In genomic region chr2:174599853-174600271, GRCm38 (mm10) we compare ENCODE assay signal across 8 mouse cellular contexts. TPM values are rescaled to one million over a fixed set of nuclear protein-coding genes. Genes with fewer than 3 reads are reported as not detected.
A peak's percentile ranks its signal among the peaks of the same experiment; 100 is the strongest.
DNase-seq lines count a peak whose midpoint lies in the region; ATAC-seq and TF ChIP-seq lines count a peak whose summit lies in the region.

No protein-coding gene starts in this region.

- H3K27ac ChIP-seq in lung, postnatal 0 days (ENCODE audit: low read length), result no peak overlapping the region
- H3K27ac ChIP-seq in kidney, embryonic 16.5 days (ENCODE audit: low read length), result peak overlapping the region; percentile 32; the same call in 1 of the 2 replicates
- no peak overlapping the region for H3K27ac ChIP-seq in midbrain, embryonic 14.5 days (replicated peaks; ENCODE audit: low read depth, low read length)

- WGBS in lung, postnatal 0 days, result 48% methylated on average over 9 of the region's 9 CpGs
- 71% methylated on average over 9 of the region's 9 CpGs for WGBS in kidney, embryonic 16.5 days
- WGBS in midbrain, embryonic 14.5 days, result 90% methylated on average over 9 of the region's 9 CpGs

- H3K9ac ChIP-seq in lung, postnatal 0 days (replicated peaks; ENCODE audit: low read depth), result no peak overlapping the region
- no peak overlapping the region for H3K9ac ChIP-seq in kidney, embryonic 16.5 days (replicated peaks; ENCODE audit: low read length)
- no peak overlapping the region for H3K9ac ChIP-seq in midbrain, embryonic 14.5 days (replicated peaks; ENCODE audit: low read length)

- H3K36me3 ChIP-seq in lung, postnatal 0 days (ENCODE audit: insufficient read depth, low read length), result no peaks in the 10 kb centered on the region
- no peaks in the 10 kb centered on the region for H3K36me3 ChIP-seq in kidney, embryonic 16.5 days (ENCODE audit: insufficient read depth, low read length)
- no peaks in the 10 kb centered on the region for H3K36me3 ChIP-seq in midbrain, embryonic 14.5 days (ENCODE audit: control insufficient read depth, insufficient read depth, low read length)

- no peak overlapping the region for H3K4me3 ChIP-seq in lung, postnatal 0 days (ENCODE audit: low read depth, low read length)
- H3K4me3 ChIP-seq in kidney, embryonic 16.5 days (ENCODE audit: low read length), result no peak overlapping the region
- no peak overlapping the region for H3K4me3 ChIP-seq in midbrain, embryonic 14.5 days (replicated peaks; ENCODE audit: low read depth, low read length)

- no peak overlapping the region for H3K4me2 ChIP-seq in lung, postnatal 0 days (replicated peaks; ENCODE audit: low read depth, low read length)
- H3K4me2 ChIP-seq in kidney, embryonic 16.5 days (replicated peaks; ENCODE audit: low read depth, low read length), result no peak overlapping the region
- no peak overlapping the region for H3K4me2 ChIP-seq in midbrain, embryonic 14.5 days (ENCODE audit: low read length)

- peaks cover 2% of the 10 kb centered on the region; the same call in 1 of the 2 replicates for H3K4me1 ChIP-seq in lung, postnatal 0 days (ENCODE audit: insufficient read depth, low read depth, low read length)
- H3K4me1 ChIP-seq in kidney, embryonic 16.5 days (ENCODE audit: insufficient read depth, low read length), result no peaks in the 10 kb centered on the region
- H3K4me1 ChIP-seq in midbrain, embryonic 14.5 days (ENCODE audit: control insufficient read depth, insufficient read depth, low read length), result no peaks in the 10 kb centered on the region

- peak; percentile 54 for ATAC-seq in lung, postnatal 0 days
- peak; percentile 85 for ATAC-seq in frontal cortex, adult (ENCODE audit: low TSS enrichment)
- ATAC-seq in kidney, embryonic 16.5 days (ENCODE audit: low FRiP score, low TSS enrichment), result peak; percentile 41; the same call in 1 of the 2 replicates
- no peak for ATAC-seq in erythroblast, adult 5-6 weeks (replicated peaks; ENCODE audit: low FRiP score, poor library complexity, severe bottlenecking)
- no peak for ATAC-seq in midbrain, embryonic 14.5 days (ENCODE audit: low FRiP score, low TSS enrichment)

- no peaks in the 10 kb centered on the region for H3K27me3 ChIP-seq in lung, postnatal 0 days (replicated peaks; ENCODE audit: insufficient read depth, low read length)
- H3K27me3 ChIP-seq in kidney, embryonic 16.5 days (ENCODE audit: insufficient read depth, low read length), result no peaks in the 10 kb centered on the region
- no peaks in the 10 kb centered on the region for H3K27me3 ChIP-seq in midbrain, embryonic 14.5 days (ENCODE audit: control insufficient read depth, insufficient read depth, low read length)

- H3K9me3 ChIP-seq in lung, postnatal 0 days (ENCODE audit: low read length), result no peaks in the 10 kb centered on the region
- H3K9me3 ChIP-seq in kidney, embryonic 16.5 days (ENCODE audit: low read length), result no peaks in the 10 kb centered on the region
- no peaks in the 10 kb centered on the region for H3K9me3 ChIP-seq in midbrain, embryonic 14.5 days (ENCODE audit: control insufficient read depth, low read length)

- TF ChIP-seq EP300 in lung, postnatal 0 days (IDR thresholded peaks at IDR 0.05), result no peak

- TF ChIP-seq CTCF in lung, postnatal 0 days (IDR thresholded peaks at IDR 0.05), result no peak

- DNase-seq in lung, postnatal 0 days (ENCODE audit: low spot score), result peak; percentile 28
- no peak for DNase-seq in lung, adult 18-20 months
- peak; percentile 37 to 52 for DNase-seq in lung, postnatal 4 days
- no peak for DNase-seq in cerebellum, postnatal 4 days (ENCODE audit: low spot score in 2 of 2)
- DNase-seq in midbrain, embryonic 14.5 days, result no peak

RNA-seq across cellular contexts. Expression of gene Zfp831, which starts 43.5 kb away (rescaled TPM):
- 0.02 TPM in 1 of 2 replicates, not detected in the other for polyA plus RNA-seq in lung, postnatal 0 days (2015; fragmentation: Nextera tagmentation; extraction: Ambion mirVana)
- polyA plus RNA-seq in kidney, embryonic 16.5 days (2015; fragmentation: Nextera tagmentation; extraction: Ambion mirVana), result 0.02 TPM in 1 of 2 replicates, not detected in the other
- 0.58 and 1.7 TPM in 2 replicates for total RNA-seq in erythroblast, adult 5-6 weeks (2015; ENCODE audit: low replicate concordance)
- 0.42 and 1.1 TPM in 2 replicates for total RNA-seq in erythroblast, adult 5-6 weeks (2017; ENCODE audit: low replicate concordance)
- polyA plus RNA-seq in midbrain, embryonic 14.5 days (2014; fragmentation: Nextera tagmentation; extraction: Ambion mirVana), result not detected in 2 replicates

Comparison
In these comparisons a context has a peak if more than half of its experiments do, and no peak if none do; other contexts are left out.
1. DNase-seq: peak in lung, postnatal 0 days (single experiment) and lung, postnatal 4 days (2 of 2); none in lung, adult 18-20 months (0 of 2), cerebellum, postnatal 4 days (0 of 2) and midbrain, embryonic 14.5 days (single experiment).
2. ATAC-seq: peak in lung, postnatal 0 days (single experiment), frontal cortex, adult (single experiment) and kidney, embryonic 16.5 days (single experiment); none in erythroblast, adult 5-6 weeks (single experiment) and midbrain, embryonic 14.5 days (single experiment).